Mouse (Mus musculus) hindbrain, postnatal 0 days (tissue): ENCODE data around the gene BC017158. TPM values are rescaled to one million over a fixed set of nuclear protein-coding genes. Genes with fewer than 3 reads are reported as not detected.
A peak's percentile ranks its signal among the peaks of the same experiment; 100 is the strongest.

Experiments used
- ATAC-seq: fragments of 200-750 bp; cut with Nextera tagmentation; 2 replicates; pipeline ENCODE4 v1.8.0; 2017; ENCODE audit warnings: mild to moderate bottlenecking, moderate TSS enrichment, moderate library complexity
- DNase-seq: peaks from one replicate; pipeline ENCODE4 v3.0.0-alpha.2; 2015; ENCODE audit warnings: low spot score
- H3K27ac ChIP-seq: fragments of 300-500 bp; sonication (generic); 2 replicates; pipeline ENCODE4 v1.5.1; 2014; ENCODE audit warnings: mild to moderate bottlenecking
- H3K27me3 ChIP-seq: fragments of 300-500 bp; sonication (generic); 2 replicates; pipeline ENCODE4 v1.6.1; 2014; ENCODE audit warnings: low read length, mixed read lengths; ENCODE audit not compliant: insufficient read depth
- H3K36me3 ChIP-seq: fragments of 300-500 bp; sonication (generic); 2 replicates; pipeline ENCODE4 v1.6.1; 2014; ENCODE audit warnings: low read length, mixed read lengths; ENCODE audit not compliant: insufficient read depth
- H3K4me1 ChIP-seq: fragments of 300-500 bp; sonication (generic); 2 replicates; pipeline ENCODE4 v1.6.1; 2014; ENCODE audit warnings: antibody characterized with exemption, low read length, mixed read lengths; ENCODE audit not compliant: insufficient read depth
- H3K4me2 ChIP-seq: fragments of 300-500 bp; sonication (generic); 2 replicates; pipeline ENCODE4 v1.6.1; 2014; ENCODE audit warnings: low read depth, mild to moderate bottlenecking, low read length, moderate library complexity, mixed read lengths
- H3K4me3 ChIP-seq: fragments of 300-500 bp; sonication (generic); 2 replicates; pipeline ENCODE4 v1.5.1; 2014; ENCODE audit warnings: low read length
- H3K9ac ChIP-seq: fragments of 300-500 bp; sonication (generic); replicated peaks from 2 replicates; pipeline ENCODE4 v1.6.1; 2014; ENCODE audit warnings: mild to moderate bottlenecking, low read length, moderate library complexity, mixed read lengths
- H3K9me3 ChIP-seq: fragments of 300-500 bp; sonication (generic); 2 replicates; pipeline ENCODE4 v1.6.1; 2016; ENCODE audit warnings: low read length, mixed read lengths
- CTCF ChIP-seq: IDR thresholded peaks from 2 replicates; pipeline ENCODE4 v1.5.1; 2016; ENCODE audit warnings: antibody characterized with exemption, control low read depth, low read depth
- WGBS: fragments of 180-500 bp; shearing (Covaris S2); extraction: QIAGEN DNeasy Blood & Tissue Kit; methylation state at CpG from one replicate; pipeline ENCODE4 v1.1.7; 2014; 5-methylcytosine and 5-hydroxymethylcytosine counted together
- polyA plus RNA-seq: library from polyadenylated mRNA; unstranded; fragments of >200 nt; fragmentation: Nextera tagmentation; extraction: Ambion mirVana; gene quantifications from 2 replicates; pipeline ENCODE4 v1.2.1, GENCODE M21; 2015
- total RNA-seq: library from RNA; depleted of rRNA; stranded (reverse); fragments of >200 nt; gene quantifications from 2 replicates; pipeline ENCODE4 v1.2.3, GENCODE M21; 2014

BC017158 gene
- total and polyA plus RNA-seq, 2 experiments from 2014 or later = 16.8 to 35.1 TPM

DNA sequence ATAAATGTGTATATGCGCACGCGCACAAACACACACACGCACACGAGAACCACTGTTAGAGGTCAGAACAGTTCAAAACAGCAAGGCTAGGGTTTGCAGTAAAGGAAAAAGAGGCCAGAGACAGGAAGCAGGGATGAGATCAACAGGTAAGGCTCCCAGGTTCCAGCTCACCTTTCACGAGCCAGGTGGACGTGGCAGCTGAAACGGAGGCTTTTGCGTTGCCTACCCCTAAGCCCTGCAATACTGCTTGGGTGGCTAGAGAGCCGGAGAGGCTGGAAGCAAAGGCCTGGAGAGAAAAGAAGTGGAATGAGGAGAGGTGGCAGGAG, 716 bp downstream of the BC017158 start:
- 34% methylated on average over 10 of the region's 10 CpGs for WGBS
- Histone ChIP-seq H3K4me2 (peak overlapping the region; percentile 95), H3K4me1 (peaks cover 10% of the 10 kb centered on the region; the same call in 1 of the 2 replicates), H3K27ac (peak overlapping the region; percentile 77; the same call in 1 of the 2 replicates), H3K9me3 (no peaks in the 10 kb centered on the region), H3K27me3 (no peaks in the 10 kb centered on the region), H3K9ac (peak overlapping the region; percentile 80), H3K36me3 (no peaks in the 10 kb centered on the region), H3K4me3 (peak overlapping the region; percentile 72)
- DNase-seq (no peak), ATAC-seq (no peak)
- no peak for TF ChIP-seq CTCF

DNA sequence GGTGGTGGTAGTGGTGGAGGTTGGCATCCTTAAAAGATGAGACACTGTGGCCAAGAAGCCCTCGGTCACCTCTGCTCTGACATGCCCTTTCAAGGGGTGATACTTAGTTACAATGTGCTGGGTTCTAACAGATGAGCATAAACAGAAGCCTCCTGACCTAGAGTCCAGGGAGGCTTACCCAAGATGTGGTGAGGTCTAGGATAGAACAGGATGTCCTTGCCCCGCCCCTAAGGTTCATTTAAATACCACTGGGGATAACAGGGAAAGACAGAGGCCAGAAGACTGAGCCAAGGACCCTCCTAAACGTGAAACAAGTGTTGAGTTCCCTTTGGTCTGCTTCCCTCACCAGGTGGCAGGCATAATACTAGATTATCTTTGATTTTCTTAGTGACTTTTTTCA, 1.5 kb downstream of the BC017158 start:
- ATAC-seq (no peak), DNase-seq (no peak)
- Histone ChIP-seq H3K36me3 (no peaks in the 10 kb centered on the region), H3K27ac (no peak overlapping the region), H3K9ac (no peak overlapping the region; the same call in 1 of the 2 replicates), H3K4me2 (no peak overlapping the region), H3K4me3 (no peak overlapping the region), H3K27me3 (no peaks in the 10 kb centered on the region), H3K4me1 (peaks cover 10% of the 10 kb centered on the region; the same call in 1 of the 2 replicates), H3K9me3 (no peaks in the 10 kb centered on the region)
- no peak for TF ChIP-seq CTCF
- WGBS = 71% methylated on average over 3 of the region's 3 CpGs

GRCm38 (mm10) chr7:128294785-128295184, 3.2 kb downstream of the BC017158 start:
- H3K9me3 ChIP-seq = no peaks in the 10 kb centered on the region
- peaks cover 5% of the 10 kb centered on the region; the same call in 1 of the 2 replicates for H3K36me3 ChIP-seq
- H3K9ac ChIP-seq = no peak overlapping the region
- peaks cover 10% of the 10 kb centered on the region; the same call in 1 of the 2 replicates for H3K4me1 ChIP-seq
- WGBS = 92% methylated on average over 10 of the region's 10 CpGs
- no peaks in the 10 kb centered on the region for H3K27me3 ChIP-seq
- ATAC-seq = no peak
- H3K27ac ChIP-seq = no peak overlapping the region
- TF ChIP-seq CTCF = no peak
- H3K4me2 ChIP-seq = no peak overlapping the region
- no peak for DNase-seq
- H3K4me3 ChIP-seq = no peak overlapping the region

GRCm38 (mm10) chr7:128288923-128289544, 8.9 kb downstream of the BC017158 start:
- H3K27me3 ChIP-seq = no peaks in the 10 kb centered on the region
- ATAC-seq (peak; percentile 38; the same call in 1 of the 2 replicates), DNase-seq (peak; percentile 42)
- no peak overlapping the region for H3K9ac ChIP-seq
- H3K4me3 ChIP-seq = no peak overlapping the region
- 0 out of 2 replicates have a peak overlapping the region, but pooled peaks have one; percentile 5 for H3K4me2 ChIP-seq
- H3K9me3 ChIP-seq = no peaks in the 10 kb centered on the region
- WGBS = 21% methylated on average over 9 of the region's 9 CpGs
- H3K36me3 ChIP-seq = peaks cover 20% of the 10 kb centered on the region
- no peak overlapping the region for H3K27ac ChIP-seq
- peak; percentile 52 for TF ChIP-seq CTCF
- H3K4me1 ChIP-seq = no peaks in the 10 kb centered on the region

- no peak overlapping the region for H3K4me2 ChIP-seq
- DNase-seq = no peak
- H3K9me3 ChIP-seq = no peaks in the 10 kb centered on the region
- H3K27me3 ChIP-seq = no peaks in the 10 kb centered on the region
- peaks cover 25% of the 10 kb centered on the region for H3K36me3 ChIP-seq
- TF ChIP-seq CTCF = no peak
- H3K27ac ChIP-seq = no peak overlapping the region
- H3K9ac ChIP-seq = no peak overlapping the region
- no peaks in the 10 kb centered on the region for H3K4me1 ChIP-seq
- WGBS = 92% methylated on average over 8 of the region's 8 CpGs
- no peak for ATAC-seq
- no peak overlapping the region for H3K4me3 ChIP-seq
These were observed 12.9 kb downstream of the BC017158 start for GRCm38 (mm10) chr7:128285060-128285459.

DNA sequence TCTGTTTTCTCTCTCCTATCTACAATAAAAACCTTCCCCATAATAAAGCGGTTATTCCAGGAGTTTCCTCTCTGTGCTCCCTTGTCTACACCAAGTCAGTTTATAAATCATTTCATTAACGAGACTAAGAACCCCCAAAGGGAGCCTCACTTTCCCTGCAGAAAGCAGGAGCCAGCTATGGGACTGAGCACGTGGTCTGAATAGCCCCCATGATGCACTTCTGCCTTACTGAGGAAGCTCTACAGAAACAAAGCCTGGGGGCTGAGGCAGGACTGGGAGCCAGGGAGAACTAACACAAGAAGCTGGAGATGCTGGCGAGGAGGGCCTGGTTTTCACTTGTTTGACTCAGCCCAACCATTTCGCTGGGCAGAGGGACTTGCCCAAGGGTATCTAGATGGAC, 13.9 kb downstream of the BC017158 start:
- no peak overlapping the region for H3K27ac ChIP-seq
- no peak overlapping the region for H3K4me2 ChIP-seq
- no peaks in the 10 kb centered on the region for H3K27me3 ChIP-seq
- peaks cover 28% of the 10 kb centered on the region for H3K36me3 ChIP-seq
- peak; percentile 24 for DNase-seq
- no peaks in the 10 kb centered on the region for H3K9me3 ChIP-seq
- TF ChIP-seq CTCF = no peak
- H3K4me3 ChIP-seq = no peak overlapping the region
- ATAC-seq = no peak
- 59% methylated on average over 5 of the region's 5 CpGs for WGBS
- no peak overlapping the region for H3K9ac ChIP-seq
- no peaks in the 10 kb centered on the region for H3K4me1 ChIP-seq

DNA sequence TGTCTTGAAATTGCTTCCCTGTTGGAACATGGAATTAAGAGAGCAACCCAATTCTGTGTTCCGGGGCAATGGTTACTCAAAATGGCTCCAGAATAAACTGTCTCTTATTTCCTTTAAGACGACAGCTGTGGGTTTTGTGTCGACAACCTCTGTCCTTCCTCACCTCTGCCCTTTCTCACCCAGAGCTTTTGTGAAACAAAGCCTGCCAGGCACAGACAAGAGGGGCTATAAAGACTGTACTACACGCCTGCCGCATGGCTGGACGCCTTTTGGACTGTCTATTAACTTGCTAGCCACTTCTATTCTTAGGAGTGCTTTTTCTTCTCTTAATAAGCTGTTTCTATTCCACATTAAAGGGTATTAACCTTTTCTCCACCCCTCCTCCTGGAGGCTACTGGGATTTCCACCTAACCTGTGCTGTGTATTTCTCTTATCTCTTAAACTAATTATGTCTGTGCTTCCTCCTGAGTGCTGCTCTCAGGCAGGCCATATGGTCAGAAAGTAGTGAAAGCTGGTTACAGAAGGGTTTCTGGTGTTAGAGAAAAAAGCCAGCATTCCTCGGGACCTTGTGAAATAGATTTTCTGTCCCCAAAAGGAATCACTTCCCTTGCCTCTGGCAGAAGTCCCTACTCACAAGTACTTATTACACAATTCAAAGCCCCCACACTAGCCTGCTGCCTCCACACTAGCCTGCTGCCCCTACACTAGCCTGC, 15.3 kb downstream of the BC017158 start:
- Histone ChIP-seq H3K27ac (no peak overlapping the region), H3K27me3 (no peaks in the 10 kb centered on the region), H3K36me3 (peaks cover 26% of the 10 kb centered on the region), H3K4me1 (no peaks in the 10 kb centered on the region), H3K9ac (no peak overlapping the region), H3K9me3 (no peaks in the 10 kb centered on the region), H3K4me3 (no peak overlapping the region), H3K4me2 (no peak overlapping the region)
- WGBS = 24% methylated on average over 7 of the region's 7 CpGs
- DNase-seq (no peak), ATAC-seq (no peak)
- no peak for TF ChIP-seq CTCF
